Mouse (Mus musculus) thymus, postnatal 14 days (tissue): ENCODE data around the gene Dact1.

Experiments used
- DNase-seq: peaks from one replicate; pipeline ENCODE4 v3.0.0; 2021

The Dact1 gene

GRCm38 (mm10) chr12:71337896-71338463 is 28.3 kb downstream of the Dact1 start:
- no peak for DNase-seq

- DNase-seq: no peak
Observed at GRCm38 (mm10) chr12:71339142-71339848, 29.6 kb downstream of the Dact1 start.

- peak; percentile 64 for DNase-seq
Observed at GRCm38 (mm10) chr12:71342397-71342796, 32.7 kb downstream of the Dact1 start.

- no peak for DNase-seq
Observed at GRCm38 (mm10) chr12:71345471-71345870, 35.8 kb downstream of the Dact1 start.

GRCm38 (mm10) chr12:71346071-71346470 is 36.4 kb downstream of the Dact1 start:
- no peak for DNase-seq

DNA sequence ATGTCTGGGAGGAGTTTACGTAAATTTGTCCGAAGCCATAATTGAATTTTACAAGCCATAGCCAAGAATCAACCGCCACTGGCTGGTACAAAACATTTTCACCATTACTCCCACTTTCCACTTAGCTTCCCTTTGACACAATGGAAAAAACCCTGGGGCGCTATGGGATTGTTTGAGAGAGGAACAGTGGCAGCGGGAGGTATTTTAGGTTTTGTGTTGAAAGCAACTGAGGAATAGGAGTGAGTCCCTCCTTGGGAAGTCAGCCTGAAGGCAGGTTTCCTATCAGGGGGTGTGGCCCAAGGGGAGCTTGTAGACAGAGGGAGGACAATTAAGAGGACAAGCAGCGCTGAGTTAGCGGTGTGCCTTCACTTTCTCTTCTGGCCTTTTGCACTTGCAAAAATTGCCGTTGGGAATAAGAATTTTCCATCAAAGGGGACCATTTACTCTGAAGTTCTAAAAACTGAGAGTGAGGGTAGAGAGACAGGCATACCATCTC is 38.8 kb downstream of the Dact1 start:
- no peak for DNase-seq

- no peak for DNase-seq
Observed at GRCm38 (mm10) chr12:71350077-71350476, 40.4 kb downstream of the Dact1 start.

- no peak for DNase-seq
Observed at GRCm38 (mm10) chr12:71354656-71355055, 45.0 kb downstream of the Dact1 start.

DNA sequence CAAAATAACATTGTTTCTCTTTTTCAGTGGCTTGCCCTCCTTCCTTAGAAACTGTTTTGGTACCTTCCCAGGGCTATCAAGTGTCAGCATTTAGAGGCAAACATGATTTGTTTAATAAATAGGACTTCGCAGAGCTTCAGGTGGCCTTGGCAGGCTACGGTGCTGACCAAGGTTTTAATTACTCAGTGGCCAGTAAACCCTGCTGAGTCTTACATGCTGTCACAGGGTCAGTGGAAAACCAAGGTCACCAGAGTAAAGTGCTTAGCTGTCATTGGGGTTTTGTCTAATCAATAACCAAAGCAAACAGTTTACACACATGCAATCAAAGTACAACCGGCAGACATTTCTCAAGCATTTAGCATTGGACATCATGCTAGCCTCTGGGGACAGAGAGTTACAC is 45.4 kb downstream of the Dact1 start:
- no peak for DNase-seq

GRCm38 (mm10) chr12:71361616-71362015 is 51.9 kb downstream of the Dact1 start:
- no peak for DNase-seq

DNA sequence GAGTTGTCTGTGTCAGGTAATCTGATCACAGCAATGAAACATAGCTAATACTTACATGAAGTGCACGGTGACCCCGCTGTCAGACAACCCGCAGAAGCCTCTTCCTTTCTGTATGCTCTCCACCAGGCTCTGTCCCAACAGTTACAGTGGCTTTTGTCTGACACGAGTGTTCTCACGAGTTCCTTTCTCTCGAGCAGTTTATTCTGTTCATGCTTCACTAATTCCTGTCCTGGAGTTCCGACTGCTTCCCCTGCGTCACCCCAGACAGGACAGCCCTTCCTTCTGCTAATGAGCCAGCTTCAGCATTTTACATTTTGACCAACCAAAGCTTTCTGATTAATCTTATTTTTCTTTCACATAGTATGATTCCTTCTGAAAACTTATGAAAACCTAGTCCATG is 52.7 kb downstream of the Dact1 start:
- no peak for DNase-seq

DNA sequence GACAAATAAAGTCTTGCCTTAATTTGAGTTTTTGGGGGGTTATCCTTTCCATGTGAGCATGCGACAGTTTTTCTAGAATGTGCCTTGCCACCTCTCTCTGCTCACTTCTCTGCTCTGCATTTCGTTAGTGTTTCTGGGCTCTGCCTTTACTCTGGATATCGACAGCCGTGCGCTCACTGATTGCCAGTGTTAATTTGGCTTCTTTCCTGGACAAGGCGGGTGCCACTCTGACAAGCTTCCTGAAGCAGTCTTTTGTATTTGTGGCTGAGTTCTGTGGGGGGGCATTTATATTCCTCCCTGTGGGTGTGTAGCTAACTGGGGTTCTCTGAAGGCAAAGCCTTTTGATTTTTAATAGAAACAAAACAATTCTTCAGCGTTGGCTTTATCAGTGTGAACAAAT is 54.4 kb downstream of the Dact1 start:
- no peak for DNase-seq

GRCm38 (mm10) chr12:71364531-71364930 is 54.8 kb downstream of the Dact1 start:
- no peak for DNase-seq

GRCm38 (mm10) chr12:71365208-71365607 is 55.5 kb downstream of the Dact1 start:
- DNase-seq: no peak

GRCm38 (mm10) chr12:71366175-71366574 is 56.5 kb downstream of the Dact1 start:
- DNase-seq: no peak

GRCm38 (mm10) chr12:71368631-71369030 is 58.9 kb downstream of the Dact1 start:
- no peak for DNase-seq
